Mouse (Mus musculus) CH12.LX (cell line): ENCODE measurements around the gene Zfp593. TPM values are rescaled to one million over a fixed set of nuclear protein-coding genes. Genes with fewer than 3 reads are reported as not detected.

Source experiments
- DNase-seq: peaks from one replicate; pipeline ENCODE4 v3.0.0-alpha.2; 2013; ENCODE audit errors: extremely low read depth
- H3K27ac ChIP-seq: 2 replicates; pipeline ENCODE4 v1.5.1; 2012; ENCODE audit warnings: low read depth, mild to moderate bottlenecking, control low read depth, moderate library complexity; ENCODE audit not compliant: insufficient read depth
- H3K27me3 ChIP-seq: replicated peaks from 2 replicates; pipeline ENCODE3; 2012; ENCODE audit warnings: inconsistent platforms
- H3K36me3 ChIP-seq, 2 experiments: replicated peaks in 1 of 2; 2 replicates each; pipeline versions ENCODE3 to v1.6.1; 2012; ENCODE audit warnings: inconsistent platforms in 1 of 2, low read length in 1 of 2, mild to moderate bottlenecking in 1 of 2, mixed read lengths in 1 of 2, moderate library complexity in 1 of 2; ENCODE audit not compliant: control insufficient read depth in 1 of 2, insufficient read depth in 1 of 2
- H3K4me1 ChIP-seq, 2 experiments: 2 replicates each; pipeline ENCODE4 v1.6.1; 2012; ENCODE audit warnings: inconsistent platforms in 1 of 2, moderate library complexity in 1 of 2; ENCODE audit not compliant: insufficient read depth in 2 of 2, control insufficient read depth in 1 of 2
- H3K4me2 ChIP-seq: 2 replicates; pipeline ENCODE4 v1.6.1; 2012; ENCODE audit warnings: low read depth, mild to moderate bottlenecking, control low read depth; ENCODE audit not compliant: poor library complexity, insufficient read depth, severe bottlenecking
- H3K4me3 ChIP-seq, 3 experiments: fragments of 150-350 bp in 1 of 3; sonication (generic) in 1 of 3; replicated peaks in 1 of 3; 2 replicates each; pipeline versions ENCODE3 to v1.5.1; 2011 to 2012; ENCODE audit warnings: low read depth in 2 of 3, low read length in 2 of 3, mild to moderate bottlenecking in 2 of 3, moderate library complexity in 2 of 3, control low read depth in 1 of 3, improper control_type of control experiment in 1 of 3, inconsistent platforms in 1 of 3, mixed read lengths in 1 of 3; ENCODE audit not compliant: poor library complexity in 1 of 3
- H3K79me2 ChIP-seq: replicated peaks from 2 replicates; pipeline ENCODE4 v1.6.1; 2012; ENCODE audit warnings: mild to moderate bottlenecking, moderate library complexity; ENCODE audit not compliant: control insufficient read depth, poor library complexity, insufficient read depth, severe bottlenecking; ENCODE audit errors: extremely low read depth
- H3K9ac ChIP-seq: 2 replicates; pipeline ENCODE4 v1.6.1; 2012; ENCODE audit warnings: low read depth, mild to moderate bottlenecking, control low read depth, moderate library complexity; ENCODE audit not compliant: insufficient read depth
- H3K9me3 ChIP-seq: replicated peaks from 2 replicates; pipeline ENCODE3; 2012; ENCODE audit warnings: low read length, inconsistent platforms, mixed read lengths
- CHD2 ChIP-seq: IDR thresholded peaks from 2 replicates; pipeline ENCODE4 v1.6.1; 2011; ENCODE audit warnings: low read length, improper control_type of control experiment
- CTCF ChIP-seq, 2 experiments: IDR thresholded peaks in 1 of 2; conservative IDR thresholded peaks in 1 of 2; 2 replicates each; pipeline ENCODE4 v1.5.1; 2011 to 2012; ENCODE audit warnings: low read depth in 2 of 2, low read length in 2 of 2, improper control_type of control experiment in 1 of 2, inconsistent platforms in 1 of 2, mild to moderate bottlenecking in 1 of 2, moderate library complexity in 1 of 2
- ETS1 ChIP-seq: conservative IDR thresholded peaks from 2 replicates; pipeline ENCODE4 v1.6.1; 2012; ENCODE audit warnings: low read depth, mild to moderate bottlenecking, inconsistent platforms, low read length, improper control_type of control experiment, moderate library complexity
- GABPA ChIP-seq: IDR thresholded peaks from 2 replicates; pipeline ENCODE4 v1.6.1; 2012; ENCODE audit warnings: low read depth, low read length, improper control_type of control experiment, inconsistent platforms; ENCODE audit not compliant: insufficient replicate concordance
- KAT2A ChIP-seq: IDR thresholded peaks from 2 replicates; pipeline ENCODE4 v1.6.1; 2012; ENCODE audit warnings: low read length, improper control_type of control experiment, inconsistent platforms; ENCODE audit not compliant: insufficient replicate concordance
- MAZ ChIP-seq: IDR thresholded peaks from 2 replicates; pipeline ENCODE4 v1.6.1; 2012; ENCODE audit warnings: low read depth, mild to moderate bottlenecking, inconsistent platforms, low read length, improper control_type of control experiment, moderate library complexity
- MEF2A ChIP-seq: IDR thresholded peaks from 2 replicates; pipeline ENCODE4 v1.6.1; 2014; ENCODE audit warnings: low read depth, mild to moderate bottlenecking, inconsistent platforms, low read length, improper control_type of control experiment, borderline replicate concordance
- MXI1 ChIP-seq: IDR thresholded peaks from 2 replicates; pipeline ENCODE4 v1.6.1; 2011; ENCODE audit warnings: mild to moderate bottlenecking, low read depth, low read length, improper control_type of control experiment
- NELFE ChIP-seq: IDR thresholded peaks from 2 replicates; pipeline ENCODE4 v1.6.1; 2011; ENCODE audit warnings: low read depth, low read length, improper control_type of control experiment
- POLR2A ChIP-seq: IDR thresholded peaks from 2 replicates; pipeline ENCODE4 v1.6.1; 2011; ENCODE audit warnings: low read depth, mild to moderate bottlenecking, improper control_type of control experiment, low read length
- SIN3A ChIP-seq: IDR thresholded peaks from 2 replicates; pipeline ENCODE4 v1.6.1; 2012; ENCODE audit warnings: low read length, improper control_type of control experiment, inconsistent platforms
- SMC3 ChIP-seq: IDR thresholded peaks from 2 replicates; pipeline ENCODE4 v1.6.1; 2011; ENCODE audit warnings: low read depth, low read length, improper control_type of control experiment
- USF1 ChIP-seq: IDR thresholded peaks from 2 replicates; pipeline ENCODE4 v1.6.1; 2014; ENCODE audit warnings: low read depth, mild to moderate bottlenecking, inconsistent platforms, low read length, improper control_type of control experiment
- USF2 ChIP-seq: conservative IDR thresholded peaks from 2 replicates; pipeline ENCODE4 v1.6.1; 2011; ENCODE audit warnings: low read depth, low read length, improper control_type of control experiment
- dilution Hi-C: fragments of 300-500 bp; cut with MboI; formaldehyde crosslinking; loops from 2 replicates; pipeline ENCODE4 v1.14.3; 2020; ENCODE audit warnings: low sequenced_read_pairs; ENCODE audit not compliant: extremely low pct_unique_long_range_greater_than_20kb, extremely low pct_ligation_motif_present
- in situ Hi-C: fragments of 300-500 bp; cut with MboI; formaldehyde crosslinking; loops from 3 replicates; pipeline ENCODE4 v1.14.3; 2019; ENCODE audit warnings: low sequenced_read_pairs, low pct_ligation_motif_present, low pct_unique_long_range_greater_than_20kb, mixed read lengths
- polyA plus RNA-seq: library from polyadenylated mRNA; unstranded; fragments of >175 nt; gene quantifications from 2 replicates; pipeline ENCODE4 v1.2.1, GENCODE M21; 2012; ENCODE audit warnings: low read depth; ENCODE audit not compliant: insufficient read length
- total RNA-seq, 2 experiments: library from RNA; depleted of rRNA; stranded (reverse); fragments of 300-350 nt in 1 of 2; fragments of >200 nt in 1 of 2; gene quantifications; 2 replicates each; pipeline ENCODE4 v1.2.3; 2012 to 2014

Gene Zfp593
- total and polyA plus RNA-seq, 3 experiments = 28.9 to 34.7 (median 29.1) TPM

GRCm38 (mm10) chr4:134243516-134244250 lies 1.7 kb downstream of the Zfp593 start, which contains the start of gene E130218I03Rik:
Gene E130218I03Rik, plus strand, starts transcription at chr4:134243662.
- no peak within 1 kb of the TSS for H3K27ac ChIP-seq
- peaks cover 31% of the 10 kb centered on the region for H3K27me3 ChIP-seq
- peaks cover 9 to 19% of the 10 kb centered on the region in 2 experiments; a peak in 3 of 4 replicates for H3K4me1 ChIP-seq
- TF ChIP-seq MAZ (no peak), POLR2A (0 out of 2 replicates have a peak, but pooled peaks have one; percentile 23), CHD2 (no peak)
- TF ChIP-seq, all 38 proteins: peak for 1
- no peaks in the 10 kb centered on the region for H3K9me3 ChIP-seq
- DNase-seq = no peak
- peaks cover 7 to 17% of the 10 kb centered on the region in 2 experiments for H3K36me3 ChIP-seq
- in situ Hi-C loops (no loop called here), dilution Hi-C loops (no loop called here)
- peaks cover 10% of the 10 kb centered on the region; the same call in 1 of the 2 replicates for H3K79me2 ChIP-seq
- peak within 1 kb of the TSS; percentile 69 for H3K9ac ChIP-seq
- H3K4me3 ChIP-seq = peak within 1 kb of the TSS; percentile 81 to 93 (median 89)
- H3K4me2 ChIP-seq = peak within 1 kb of the TSS; percentile 42

- no peak for DNase-seq
- in situ Hi-C loops = no loop called here
Measured at GRCm38 (mm10) chr4:134238686-134239085, 6.7 kb downstream of the Zfp593 start.

GRCm38 (mm10) chr4:134238279-134238651 lies 7.1 kb downstream of the Zfp593 start, which contains the start of gene Cnksr1:
Gene Cnksr1, minus strand, starts transcription at chr4:134238399.
- no peak for TF ChIP-seq MEF2A
- TF ChIP-seq USF1 = no peak
- no peak for TF ChIP-seq SIN3A
- TF ChIP-seq ETS1 = no peak
- TF ChIP-seq NELFE = no peak
- TF ChIP-seq KAT2A = no peak
- TF ChIP-seq GABPA = no peak
- TF ChIP-seq MAZ = no peak
- TF ChIP-seq USF2 = no peak
- H3K79me2 ChIP-seq = no peaks in the 10 kb centered on the region
- H3K27ac ChIP-seq = no peak within 1 kb of the TSS
- H3K27me3 ChIP-seq = peaks cover 4% of the 10 kb centered on the region
- no peaks in the 10 kb centered on the region for H3K9me3 ChIP-seq
- H3K36me3 ChIP-seq = peaks cover 0 to 7% of the 10 kb centered on the region in 2 experiments
- DNase-seq = no peak
- H3K4me3 ChIP-seq = no peak within 1 kb of the TSS
- dilution Hi-C loops = no loop called here
- H3K9ac ChIP-seq = no peak within 1 kb of the TSS
- peaks cover 6 to 10% of the 10 kb centered on the region in 2 experiments; a peak in 2 of 4 replicates for H3K4me1 ChIP-seq
- no peak within 1 kb of the TSS for H3K4me2 ChIP-seq
- in situ Hi-C loops = no loop called here

More at GRCm38 (mm10) chr4:134238686-134239085, 6.7 kb downstream of the Zfp593 start:
- H3K79me2 ChIP-seq = no peaks in the 10 kb centered on the region
- dilution Hi-C loops = no loop called here
- no peak overlapping the region for H3K4me2 ChIP-seq
- peaks cover 9 to 14% of the 10 kb centered on the region in 2 experiments; a peak in 3 of 4 replicates for H3K4me1 ChIP-seq
- no peaks in the 10 kb centered on the region for H3K9me3 ChIP-seq
- TF ChIP-seq CTCF (conservative IDR thresholded peaks at IDR 0.05 in 1 of 2, IDR thresholded peaks at IDR 0.05 in 1 of 2; ENCODE audit: low read depth in 2 of 2, low read length in 2 of 2) (0 out of 4 replicates have a peak, but pooled peaks of 1 of the 2 experiments have one; percentile 18), MXI1 (no peak), SMC3 (no peak)
- H3K36me3 ChIP-seq = peaks cover 4 to 11% of the 10 kb centered on the region in 2 experiments
- no peak overlapping the region for H3K27ac ChIP-seq
- H3K4me3 ChIP-seq = no peak overlapping the region
- H3K27me3 ChIP-seq = peaks cover 3% of the 10 kb centered on the region
- no peak overlapping the region for H3K9ac ChIP-seq
